Mouse (Mus musculus): ENCODE measurements around the gene Aars2. TPM values are rescaled to one million over a fixed set of nuclear protein-coding genes. Genes with fewer than 3 reads are reported as not detected.
A peak's percentile ranks its signal among the peaks of the same experiment; 100 is the strongest.

Gene Aars2
- total and polyA plus RNA-seq, 3 experiments = 12.4 to 23.1 (median 17.5) TPM

- peak; percentile 86 for TF ChIP-seq BHLHE40 (IDR thresholded peaks at IDR 0.05; ENCODE audit: low read depth, low read length)
- TF ChIP-seq SIN3A (IDR thresholded peaks at IDR 0.05; ENCODE audit: low read length) = peak; percentile 82
- no peak; the same call in 1 of the 2 replicates for TF ChIP-seq CHD2 (IDR thresholded peaks at IDR 0.05; ENCODE audit: low read length)
- no peak for TF ChIP-seq USF1 (IDR thresholded peaks at IDR 0.05; ENCODE audit: low read depth, low read length)
- peak; percentile 43; the same call in 1 of the 2 replicates for TF ChIP-seq MAX (IDR thresholded peaks at IDR 0.05; ENCODE audit: low read length)
- TF ChIP-seq E2F4 (IDR thresholded peaks at IDR 0.05; ENCODE audit: insufficient replicate concordance, low read depth, low read length) = no peak
- TF ChIP-seq UBTF (IDR thresholded peaks at IDR 0.05; ENCODE audit: low read depth, low read length) = 0 out of 2 replicates have a peak, but pooled peaks have one; percentile 53
- TF ChIP-seq GABPA (IDR thresholded peaks at IDR 0.05; ENCODE audit: insufficient replicate concordance, low read depth, low read length) = no peak
- 0 out of 2 replicates have a peak, but pooled peaks have one; percentile 7 for TF ChIP-seq MAFK (IDR thresholded peaks at IDR 0.05; ENCODE audit: insufficient replicate concordance, low read length)
- peak; percentile 78 for TF ChIP-seq NRF1 (IDR thresholded peaks at IDR 0.05; ENCODE audit: low read depth, low read length)
- no peak for TF ChIP-seq USF2 (conservative IDR thresholded peaks at IDR 0.05; ENCODE audit: low read depth, low read length)
- no peak for TF ChIP-seq JUND (conservative IDR thresholded peaks at IDR 0.05; ENCODE audit: low read depth, low read length)
- TF ChIP-seq NELFE (IDR thresholded peaks at IDR 0.05; ENCODE audit: low read depth, low read length) = 0 out of 2 replicates have a peak, but pooled peaks have one; percentile 6
- peak; percentile 55 for TF ChIP-seq POLR2A (IDR thresholded peaks at IDR 0.05; ENCODE audit: low read depth, low read length)
- no peak for TF ChIP-seq ZNF384 (IDR thresholded peaks at IDR 0.05; ENCODE audit: low read depth, low read length)
- TF ChIP-seq PAX5 (IDR thresholded peaks at IDR 0.05; ENCODE audit: low read length) = no peak
- 0 out of 2 replicates have a peak, but pooled peaks have one; percentile 0 for TF ChIP-seq ELF1 (IDR thresholded peaks at IDR 0.05; ENCODE audit: low read depth, low read length)
- no peak; the same call in 1 of the 2 replicates for TF ChIP-seq SMC3 (IDR thresholded peaks at IDR 0.05; ENCODE audit: low read depth, low read length)
- no peak; the same call in 1 of the 2 replicates for TF ChIP-seq ZMIZ1 (IDR thresholded peaks at IDR 0.05; ENCODE audit: low read depth, low read length)
These were observed 53.3 kb downstream of the Aars2 start (continued) for GRCm38 (mm10) chr17:45559732-45560525.

- Histone ChIP-seq H3K36me3 (replicated peaks in 1 of 2; ENCODE audit: control insufficient read depth in 1 of 2, insufficient read depth in 1 of 2, low read length in 1 of 2) (peaks cover 57 to 73% of the 10 kb centered on the region in 2 experiments), H3K27me3 (replicated peaks) (no peaks in the 10 kb centered on the region), H3K4me2 (ENCODE audit: insufficient read depth, low read depth, poor library complexity, severe bottlenecking) (peak overlapping the region; percentile 17; the same call in 1 of the 2 replicates), H3K4me1 (ENCODE audit: control insufficient read depth in 1 of 2, insufficient read depth in 2 of 2) (peaks cover 34 to 60% of the 10 kb centered on the region in 2 experiments), H3K27ac (ENCODE audit: insufficient read depth, low read depth) (peak overlapping the region; percentile 98), H3K9ac (ENCODE audit: insufficient read depth, low read depth) (peak overlapping the region; percentile 39; the same call in 1 of the 2 replicates), H3K9me3 (replicated peaks; ENCODE audit: low read length) (no peaks in the 10 kb centered on the region), H3K4me3 (replicated peaks in 1 of 3; ENCODE audit: low read depth in 2 of 3, low read length in 2 of 3, poor library complexity in 1 of 3) (peak overlapping the region in 1 of 3 experiments; percentile 14), H3K79me2 (replicated peaks; ENCODE audit: control insufficient read depth, extremely low read depth, insufficient read depth, poor library complexity, severe bottlenecking) (peaks cover 34% of the 10 kb centered on the region)
- in situ Hi-C loops (cut with MboI; ENCODE audit: low pct_ligation_motif_present, low pct_unique_long_range_greater_than_20kb, low sequenced_read_pairs) = no loop called here
- no peak for DNase-seq (ENCODE audit: extremely low read depth)
- dilution Hi-C loops (cut with MboI; ENCODE audit: extremely low pct_ligation_motif_present, extremely low pct_unique_long_range_greater_than_20kb, low sequenced_read_pairs) = no loop called here
- TF ChIP-seq ZC3H11A (IDR thresholded peaks at IDR 0.05; ENCODE audit: low read depth, low read length) = no peak
- TF ChIP-seq RCOR1 (conservative IDR thresholded peaks at IDR 0.05; ENCODE audit: low read depth, low read length) = no peak
- no peak for TF ChIP-seq CTCF (conservative IDR thresholded peaks at IDR 0.05 in 1 of 2, IDR thresholded peaks at IDR 0.05 in 1 of 2; ENCODE audit: low read depth in 2 of 2, low read length in 2 of 2)
- peak; percentile 76; the same call in 1 of the 2 replicates for TF ChIP-seq IRF4 (IDR thresholded peaks at IDR 0.05; ENCODE audit: low read depth, low read length)
- TF ChIP-seq E2F4 (IDR thresholded peaks at IDR 0.05; ENCODE audit: insufficient replicate concordance, low read depth, low read length) = no peak
- TF ChIP-seq NRF1 (IDR thresholded peaks at IDR 0.05; ENCODE audit: low read depth, low read length) = no peak
- TF ChIP-seq ZMIZ1 (IDR thresholded peaks at IDR 0.05; ENCODE audit: low read depth, low read length) = no peak; the same call in 1 of the 2 replicates
- no peak for TF ChIP-seq GABPA (IDR thresholded peaks at IDR 0.05; ENCODE audit: insufficient replicate concordance, low read depth, low read length)
- no peak for TF ChIP-seq MAFK (IDR thresholded peaks at IDR 0.05; ENCODE audit: insufficient replicate concordance, low read length)
- TF ChIP-seq TCF12 (IDR thresholded peaks at IDR 0.05; ENCODE audit: low read depth, low read length) = 0 out of 2 replicates have a peak, but pooled peaks have one; percentile 4
- peak; percentile 36 for TF ChIP-seq EP300 (IDR thresholded peaks at IDR 0.05; ENCODE audit: low read length)
- TF ChIP-seq SIN3A (IDR thresholded peaks at IDR 0.05; ENCODE audit: low read length) = no peak
- no peak for TF ChIP-seq CHD1 (IDR thresholded peaks at IDR 0.05; ENCODE audit: low read depth, low read length)
- peak; percentile 36; the same call in 1 of the 2 replicates for TF ChIP-seq CHD2 (IDR thresholded peaks at IDR 0.05; ENCODE audit: low read length)
- no peak for TF ChIP-seq ZNF384 (IDR thresholded peaks at IDR 0.05; ENCODE audit: low read depth, low read length)
- no peak for TF ChIP-seq MAX (IDR thresholded peaks at IDR 0.05; ENCODE audit: low read length)
- TF ChIP-seq JUND (conservative IDR thresholded peaks at IDR 0.05; ENCODE audit: low read depth, low read length) = no peak
- 0 out of 2 replicates have a peak, but pooled peaks have one; percentile 3 for TF ChIP-seq USF2 (conservative IDR thresholded peaks at IDR 0.05; ENCODE audit: low read depth, low read length)
- TF ChIP-seq POLR2A (IDR thresholded peaks at IDR 0.05; ENCODE audit: low read depth, low read length) = no peak
- TF ChIP-seq BHLHE40 (IDR thresholded peaks at IDR 0.05; ENCODE audit: low read depth, low read length) = no peak
- no peak; the same call in 1 of the 2 replicates for TF ChIP-seq NELFE (IDR thresholded peaks at IDR 0.05; ENCODE audit: low read depth, low read length)
- TF ChIP-seq JUN (IDR thresholded peaks at IDR 0.05; ENCODE audit: insufficient read depth, low read depth, low read length) = no peak
- TF ChIP-seq KAT2A (IDR thresholded peaks at IDR 0.05; ENCODE audit: insufficient replicate concordance, low read length) = no peak
- TF ChIP-seq USF1 (IDR thresholded peaks at IDR 0.05; ENCODE audit: low read depth, low read length) = no peak
- peak; percentile 37 for TF ChIP-seq ETS1 (conservative IDR thresholded peaks at IDR 0.05; ENCODE audit: low read depth, low read length)
- 0 out of 2 replicates have a peak, but pooled peaks have one; percentile 11 for TF ChIP-seq ELF1 (IDR thresholded peaks at IDR 0.05; ENCODE audit: low read depth, low read length)
- no peak for TF ChIP-seq RAD21 (IDR thresholded peaks at IDR 0.05; ENCODE audit: low read depth, low read length)
- no peak for TF ChIP-seq PAX5 (IDR thresholded peaks at IDR 0.05; ENCODE audit: low read length)
These were observed 56.6 kb downstream of the Aars2 start for GRCm38 (mm10) chr17:45563216-45563615.
